ENCODE assay signal across 8 mouse cellular contexts in the genomic region with DNA sequence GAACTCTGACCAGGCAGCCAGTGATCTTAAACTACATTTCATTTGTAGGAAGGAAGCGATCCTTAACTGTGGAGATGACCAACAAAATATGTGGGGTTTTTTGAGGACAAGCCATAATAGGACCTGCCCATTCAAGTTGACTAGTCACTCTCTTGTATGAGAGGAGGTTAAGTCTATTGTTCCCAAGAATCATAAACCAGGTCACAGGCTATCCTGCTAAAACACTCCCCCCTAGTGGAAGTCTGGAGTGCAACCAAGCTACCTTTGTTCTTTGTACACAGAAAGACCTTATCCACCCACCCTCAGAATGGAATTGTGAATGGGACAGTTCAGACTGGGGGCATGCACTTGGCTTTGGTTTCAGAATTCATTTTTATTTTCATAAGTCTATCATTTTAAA. TPM values are rescaled to one million over a fixed set of nuclear protein-coding genes. Genes with fewer than 3 reads are reported as not detected.
DNase-seq lines count a peak whose midpoint lies in the region.

No protein-coding gene starts in this region.

- peak; percentile 94 for DNase-seq in heart, adult 11 months
- DNase-seq in heart, postnatal 25 days (ENCODE audit: low spot score), result no peak
- DNase-seq in A20 (ENCODE audit: low read depth, low spot score), result peak; percentile 39
- peak; percentile 55 for DNase-seq in brain, adult 2 months (ENCODE audit: low read depth, low spot score)
- peak; percentile 65 for DNase-seq in kidney, postnatal 10 days
- no peak for DNase-seq in T-cell, adult 2 months (ENCODE audit: low spot score)
- DNase-seq in layer of hippocampus, adult 11-12 months (ENCODE audit: low spot score), result no peak
- no peak for DNase-seq in layer of hippocampus, postnatal 36 days

- intact Hi-C loops in heart, postnatal 25 days (cut with DNase I), result loop anchor here (2.0 to 5.0 kb wide), 3 partner anchors 117 to 510 kb away; no protein-coding TSS in a partner anchor

RNA-seq across cellular contexts. Expression of gene Ssr1, which starts 49.7 kb away (rescaled TPM):
- 10 to 100 TPM; 41.8 to 41.9 TPM for total RNA-seq in heart, postnatal 25 days (2021)
- 10 to 100 TPM; 91.1 to 92.7 TPM for total RNA-seq in layer of hippocampus, postnatal 36 days (2021)

Comparison
In these comparisons a context has a peak if more than half of its experiments do, and no peak if none do; other contexts are left out.
1. DNase-seq: peak in heart, adult 11 months (single experiment), A20 (single experiment), brain, adult 2 months (single experiment) and kidney, postnatal 10 days (single experiment); none in heart, postnatal 25 days (single experiment), T-cell, adult 2 months (single experiment), layer of hippocampus, adult 11-12 months (single experiment) and layer of hippocampus, postnatal 36 days (0 of 2).